Mouse (Mus musculus): Measurements from ENCODE around the gene Maats1.

The Maats1 gene

DNA sequence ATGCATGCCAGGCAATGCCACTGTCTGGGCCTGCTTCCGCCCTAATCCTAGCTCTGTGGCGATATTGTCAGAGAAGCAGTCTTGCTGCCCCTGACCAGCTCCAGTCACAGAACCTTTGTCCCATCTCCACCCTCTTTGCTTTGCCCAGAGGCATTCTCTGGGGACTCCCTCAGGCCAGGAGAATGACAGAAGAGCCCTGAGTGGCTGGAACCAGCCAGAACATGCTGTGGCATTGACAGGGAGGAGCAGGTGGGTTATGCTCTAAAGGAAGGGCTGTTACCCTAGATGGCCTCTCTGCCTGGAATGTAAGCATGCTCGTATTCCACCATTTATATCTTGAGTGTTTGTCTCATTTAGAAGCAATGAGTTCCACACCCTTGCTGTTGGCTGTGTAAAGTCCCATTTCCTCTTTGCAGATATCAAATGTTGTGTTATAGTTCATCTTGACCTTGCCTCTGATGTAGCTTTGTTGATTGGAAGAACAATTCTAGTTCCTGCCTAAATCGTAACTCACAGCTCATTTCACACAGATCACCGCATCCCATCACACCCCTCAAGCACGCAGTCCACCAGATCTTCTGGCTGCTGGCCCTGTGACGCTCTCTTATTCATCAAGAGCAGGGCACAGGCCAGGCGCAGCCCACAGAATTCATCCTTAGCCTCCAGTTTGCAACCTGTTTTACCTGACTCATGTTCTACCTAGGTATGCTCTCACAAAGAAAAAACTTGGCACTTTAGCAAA lies 28.9 kb upstream of the Maats1 start:
- no peak for DNase-seq (ENCODE audit: low spot score in 2 of 2)

DNA sequence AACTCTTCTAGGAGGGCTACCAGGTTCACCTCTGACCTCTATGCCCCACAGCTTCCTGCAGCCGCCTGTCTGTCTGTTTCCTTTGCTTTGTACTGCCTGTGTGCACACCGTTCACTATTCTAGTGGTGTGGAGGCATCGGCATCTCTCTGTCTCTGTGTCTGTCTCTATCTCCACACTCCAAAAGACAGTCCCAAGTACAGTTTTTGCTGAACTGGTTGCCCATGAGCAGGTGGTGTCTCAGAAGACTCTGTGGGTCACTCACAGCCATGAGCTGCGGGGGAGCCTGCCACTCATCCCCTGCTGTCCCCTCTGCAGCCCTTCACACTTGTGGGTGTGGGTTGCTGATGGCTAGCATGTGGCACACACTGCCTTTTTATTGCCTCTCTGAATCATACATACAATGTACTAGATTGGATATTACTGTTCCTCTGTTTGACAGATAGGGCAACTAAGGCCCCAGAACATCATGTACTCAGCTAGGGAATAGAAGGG lies 28.1 kb upstream of the Maats1 start:
- no peak for DNase-seq (ENCODE audit: low spot score in 2 of 2)

GRCm38 (mm10) chr16:38369431-38369830 lies 27.5 kb upstream of the Maats1 start:
- no peak for DNase-seq (ENCODE audit: low spot score in 2 of 2)

DNA sequence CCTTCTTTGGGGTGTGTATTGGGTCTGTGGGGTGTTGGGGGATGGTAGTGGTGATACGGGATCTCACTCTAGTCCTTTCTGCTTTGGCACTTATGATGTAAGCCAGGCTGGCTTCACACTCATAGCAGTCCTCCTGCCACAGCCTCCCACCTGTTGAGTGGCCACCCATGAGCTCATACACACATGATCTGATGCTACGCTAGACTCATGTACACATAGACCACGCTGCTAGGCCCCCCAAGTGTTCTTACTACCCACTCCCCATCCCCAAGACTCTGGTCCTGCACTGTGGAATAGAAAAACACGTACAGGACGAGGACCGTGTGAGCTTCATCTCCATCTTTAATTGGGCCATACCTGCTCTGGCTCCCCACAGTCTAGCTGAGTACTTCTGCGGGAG lies 27.1 kb upstream of the Maats1 start:
- DNase-seq (ENCODE audit: low spot score in 2 of 2) = no peak

DNA sequence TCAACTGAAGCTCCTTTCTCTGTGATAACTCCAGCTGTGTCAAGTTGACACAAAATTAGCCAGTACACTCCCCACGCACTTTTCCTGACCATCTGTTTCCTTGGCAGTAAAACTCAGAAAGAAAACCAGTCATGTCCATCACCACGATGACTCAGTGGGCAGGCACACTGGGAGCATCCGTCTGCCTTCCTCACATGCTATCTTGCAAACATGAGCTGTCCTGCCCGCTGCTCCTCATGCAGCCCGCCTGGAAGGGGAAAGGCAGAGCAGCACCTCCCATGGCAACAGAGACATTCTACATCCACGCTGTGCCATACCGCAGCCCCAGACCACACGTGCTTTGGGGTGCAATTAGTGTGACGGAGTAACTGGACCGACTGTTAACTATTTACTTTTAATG lies 26.4 kb upstream of the Maats1 start:
- peak; percentile 81 to 92 for DNase-seq (ENCODE audit: low spot score in 2 of 2)

DNA sequence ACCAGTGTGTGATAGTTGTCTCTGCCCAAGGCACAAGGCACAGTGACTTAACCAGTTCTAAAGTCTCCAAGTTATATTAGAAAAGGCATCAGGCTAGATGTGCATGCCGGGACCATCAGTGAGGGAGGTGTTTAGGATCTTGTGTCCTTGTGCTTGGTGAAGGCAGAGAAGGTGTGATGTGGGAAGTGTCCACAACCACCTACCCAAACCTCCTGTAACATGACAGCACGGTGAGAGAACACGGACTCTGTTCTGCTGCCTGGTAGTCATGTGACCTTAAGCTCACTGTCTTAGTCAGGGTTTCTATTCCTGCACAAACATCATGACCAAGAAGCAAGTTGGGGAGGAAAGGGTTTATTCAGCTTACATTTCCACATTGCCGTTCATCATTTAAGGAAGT lies 24.3 kb upstream of the Maats1 start:
- DNase-seq (ENCODE audit: low spot score in 2 of 2) = peak in 1 of 2 experiments; percentile 30

GRCm38 (mm10) chr16:38365390-38365789 lies 23.4 kb upstream of the Maats1 start:
- DNase-seq (ENCODE audit: low spot score in 2 of 2) = peak in 1 of 2 experiments; percentile 32

GRCm38 (mm10) chr16:38363657-38364056 lies 21.7 kb upstream of the Maats1 start:
- no peak for DNase-seq (ENCODE audit: low spot score in 2 of 2)

DNA sequence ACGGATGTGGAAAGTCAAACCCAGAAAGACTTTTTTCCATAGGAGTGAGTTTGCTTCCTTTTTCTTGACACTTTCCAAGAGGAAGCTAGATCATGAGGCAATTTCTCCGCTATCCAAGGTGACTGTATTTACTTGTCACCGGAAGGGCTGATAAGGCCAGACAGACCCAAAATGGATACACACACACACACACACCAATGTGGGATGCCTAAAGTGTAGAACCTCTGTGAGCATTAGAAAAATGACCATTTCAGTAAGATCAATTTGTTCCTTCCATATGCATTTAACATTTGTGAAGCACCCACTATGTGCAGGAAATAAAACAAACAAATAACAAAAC lies 21.3 kb upstream of the Maats1 start:
- DNase-seq (ENCODE audit: low spot score in 2 of 2) = no peak

GRCm38 (mm10) chr16:38362493-38363255 lies 20.7 kb upstream of the Maats1 start:
- no peak for DNase-seq (ENCODE audit: low spot score in 2 of 2)

- DNase-seq (ENCODE audit: low spot score in 2 of 2) = no peak
These were observed 20.0 kb upstream of the Maats1 start, which contains the start of gene Popdc2 for GRCm38 (mm10) chr16:38361933-38362332. TSS of gene Popdc2 (plus strand) at chr16:38362209.

DNA sequence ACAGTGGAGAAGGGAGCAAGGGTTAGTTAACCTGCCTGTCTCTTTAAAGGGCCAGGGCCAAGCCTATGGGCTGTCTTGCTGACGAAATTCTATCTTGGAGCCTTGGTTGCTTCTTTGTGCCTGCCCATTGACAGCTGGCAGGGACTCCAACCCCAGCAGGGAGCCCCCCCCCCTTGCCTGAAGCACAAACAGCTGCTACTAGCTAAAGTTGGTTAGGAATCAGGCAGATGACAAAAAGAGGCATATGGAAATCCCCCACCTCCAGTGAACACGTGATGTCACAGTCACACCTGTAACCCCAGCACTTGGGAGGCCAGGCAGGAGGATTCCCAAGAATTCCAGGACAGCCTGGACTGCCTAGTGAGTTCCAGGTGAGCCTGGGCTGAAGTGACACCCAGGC lies 18.4 kb upstream of the Maats1 start:
- DNase-seq (ENCODE audit: low spot score in 2 of 2) = no peak

DNA sequence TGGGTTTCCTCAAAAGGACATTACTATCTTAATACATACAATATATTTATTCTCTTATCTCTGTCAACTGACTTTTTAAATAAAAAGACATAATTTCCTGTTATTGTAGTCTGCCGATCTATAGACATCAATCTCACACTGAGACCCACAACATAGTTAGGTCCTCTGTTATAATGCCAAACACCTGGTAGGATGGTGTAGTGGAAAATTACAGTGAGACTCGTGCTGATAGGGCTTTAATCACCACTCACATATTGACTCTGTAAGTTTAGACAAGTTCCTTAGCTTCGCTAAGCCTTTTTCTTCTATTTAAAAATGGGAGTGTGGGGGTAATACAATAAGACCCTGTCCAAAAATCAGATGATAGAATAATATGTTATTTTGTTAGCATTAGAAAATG lies 17.9 kb upstream of the Maats1 start:
- DNase-seq (ENCODE audit: low spot score in 2 of 2) = no peak

GRCm38 (mm10) chr16:38359241-38359640 lies 17.3 kb upstream of the Maats1 start:
- no peak for DNase-seq (ENCODE audit: low spot score in 2 of 2)

- DNase-seq (ENCODE audit: low spot score in 2 of 2) = no peak
These were observed 16.4 kb upstream of the Maats1 start for GRCm38 (mm10) chr16:38358256-38358812.

GRCm38 (mm10) chr16:38354185-38354913 lies 12.4 kb upstream of the Maats1 start:
- DNase-seq (ENCODE audit: low spot score in 2 of 2) = no peak

DNA sequence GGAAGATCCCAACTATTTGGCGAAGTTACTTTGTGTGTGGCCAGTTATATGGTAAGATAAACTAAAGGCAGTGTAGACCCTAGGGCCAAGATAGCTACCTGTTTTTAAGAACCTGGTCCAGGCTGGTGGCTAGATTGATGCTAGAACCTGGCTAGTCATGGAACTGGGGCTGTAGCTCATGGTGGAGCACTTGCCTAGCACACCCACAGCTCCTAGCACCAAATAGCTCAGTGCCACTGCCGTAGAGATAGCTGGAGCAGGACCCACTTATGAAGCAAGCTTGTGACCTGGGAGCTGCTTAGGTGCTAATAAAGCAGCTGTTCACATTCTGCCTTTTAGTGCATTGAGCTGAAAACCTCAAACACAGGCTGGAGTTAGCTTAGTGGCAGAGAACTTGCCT lies 11.7 kb upstream of the Maats1 start:
- no peak for DNase-seq (ENCODE audit: low spot score in 2 of 2)

GRCm38 (mm10) chr16:38352851-38353250 lies 10.9 kb upstream of the Maats1 start:
- DNase-seq (ENCODE audit: low spot score in 2 of 2) = no peak

GRCm38 (mm10) chr16:38352031-38352430 lies 10.1 kb upstream of the Maats1 start:
- no peak for DNase-seq (ENCODE audit: low spot score in 2 of 2)

- no peak for DNase-seq (ENCODE audit: low spot score in 2 of 2)
These were observed 9.0 kb upstream of the Maats1 start for GRCm38 (mm10) chr16:38350939-38351338.

DNA sequence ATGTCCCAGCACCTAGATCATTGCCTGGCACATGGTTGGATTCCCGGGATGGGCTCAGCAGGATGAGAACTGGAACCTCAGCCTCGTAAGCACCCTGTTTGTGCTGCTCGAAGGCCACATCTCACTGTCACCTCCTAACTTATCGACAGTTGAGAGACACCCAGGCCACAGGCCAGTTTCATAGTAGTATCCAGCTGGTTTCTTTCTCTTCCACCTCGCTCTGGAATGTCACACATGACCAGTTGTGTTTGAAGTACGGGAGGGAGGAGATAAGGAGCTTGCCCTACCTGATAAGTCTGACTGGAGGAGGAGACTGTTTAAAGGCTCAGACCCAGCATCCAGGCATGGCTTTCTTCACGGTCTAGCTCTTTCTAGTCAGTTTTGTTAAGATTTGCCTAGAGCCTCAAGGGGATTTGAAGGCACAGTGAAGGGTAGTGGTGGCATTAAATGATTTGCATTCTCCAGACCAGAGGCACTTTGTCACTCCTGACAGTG lies 8.5 kb upstream of the Maats1 start:
- DNase-seq (ENCODE audit: low spot score in 2 of 2) = no peak

- no peak for DNase-seq (ENCODE audit: low spot score in 2 of 2)
These were observed 7.9 kb upstream of the Maats1 start for GRCm38 (mm10) chr16:38349881-38350280.
